Mouse (Mus musculus): Measurements from ENCODE around the gene Olfr888.

GRCm38 (mm10) chr9:38083772-38084171 lies 24.2 kb upstream of the Olfr888 start, which contains the start of gene Olfr887:
- TF ChIP-seq POLR2A (IDR thresholded peaks at IDR 0.05; ENCODE audit: low read depth, low read length): no peak
- no peak for TF ChIP-seq CTCF (conservative IDR thresholded peaks at IDR 0.05; ENCODE audit: insufficient read depth, insufficient read length, low read depth, low read length)

Measured in kidney, adult 2 months (tissue).